Mouse (Mus musculus): Measurements from ENCODE around the gene Anks1. TPM values are rescaled to one million over a fixed set of nuclear protein-coding genes. Genes with fewer than 3 reads are reported as not detected.

Gene Anks1
- total RNA-seq, 1 experiment = 20.9 TPM

DNA sequence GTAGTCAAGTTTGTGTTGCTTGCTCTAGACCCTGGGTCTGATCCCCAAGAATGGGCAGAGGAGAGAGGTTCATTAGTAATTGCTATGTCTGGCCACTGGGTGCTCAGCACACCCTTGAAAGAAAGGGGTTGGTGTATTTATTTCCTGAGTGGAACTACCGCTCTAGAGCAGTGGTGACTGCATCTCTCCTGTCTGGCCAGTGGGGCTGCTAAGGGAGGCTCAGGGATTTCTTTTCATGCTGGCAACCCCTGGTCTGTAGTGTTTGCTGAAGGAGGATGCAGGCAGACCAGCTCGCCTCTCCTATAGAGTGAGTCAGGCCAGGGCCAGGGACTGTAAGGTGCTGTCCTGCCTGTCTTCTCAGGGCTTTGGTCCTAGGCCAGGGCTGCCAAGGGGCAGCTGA lies 38.0 kb downstream of the Anks1 start:
- in situ Hi-C loops (cut with MboI; ENCODE audit: low sequenced_read_pairs in 2 of 2, unreplicated experiment in 2 of 2) = no loop called here
- no peak for DNase-seq (ENCODE audit: low read depth, low spot score)
- Histone ChIP-seq H3K27ac (ENCODE audit: insufficient read depth, low read depth, low read length, poor library complexity, severe bottlenecking) (no peak overlapping the region), H3K4me3 (ENCODE audit: insufficient read depth in 1 of 2, low read depth in 1 of 2, low read length in 2 of 2, poor library complexity in 1 of 2, severe bottlenecking in 1 of 2) (no peak overlapping the region), H3K9me3 (ENCODE audit: control insufficient read depth, insufficient read depth, low read depth, low read length) (no peaks in the 10 kb centered on the region), H3K36me3 (ENCODE audit: control insufficient read depth, insufficient read depth, low read length, poor library complexity, severe bottlenecking) (no peaks in the 10 kb centered on the region), H3K9ac (ENCODE audit: insufficient read depth, low read depth, low read length, poor library complexity, severe bottlenecking) (no peak overlapping the region), H3K4me1 (ENCODE audit: control insufficient read depth in 2 of 2, insufficient read depth in 2 of 2, low read length in 2 of 2, poor library complexity in 1 of 2) (peaks cover 0 to 3% of the 10 kb centered on the region in 2 experiments; a peak in 1 of 4 replicates)
- no peak for TF ChIP-seq ZNF384 (IDR thresholded peaks at IDR 0.05; ENCODE audit: low read depth, low read length)

DNA sequence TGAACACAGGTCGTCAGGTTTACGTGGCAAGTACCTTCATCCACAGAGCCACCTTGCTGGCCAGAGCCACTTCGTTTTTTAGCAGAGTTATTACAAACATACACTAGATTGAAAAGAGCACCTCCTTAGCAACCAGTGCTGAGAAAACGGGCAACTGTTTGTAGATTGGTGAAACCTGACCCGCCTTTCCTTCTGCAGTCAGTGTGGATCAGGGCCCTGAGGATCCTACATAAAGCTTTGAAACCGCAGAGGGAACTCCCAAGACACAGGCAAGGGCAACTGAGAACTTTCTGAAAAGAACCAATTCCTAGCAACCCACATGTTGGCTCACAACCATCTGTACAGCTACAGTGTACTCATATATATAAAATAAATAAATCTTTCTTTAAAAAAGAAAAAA lies 44.0 kb downstream of the Anks1 start:
- in situ Hi-C loops (cut with MboI; ENCODE audit: low sequenced_read_pairs in 2 of 2, unreplicated experiment in 2 of 2) = no loop called here
- no peak for TF ChIP-seq ZNF384 (IDR thresholded peaks at IDR 0.05; ENCODE audit: low read depth, low read length)
- TF ChIP-seq CHD2 (IDR thresholded peaks at IDR 0.05; ENCODE audit: low read depth, low read length) = no peak
- no peak for TF ChIP-seq MAFK (IDR thresholded peaks at IDR 0.05; ENCODE audit: insufficient read depth, low read depth, low read length)
- TF ChIP-seq HCFC1 (IDR thresholded peaks at IDR 0.05; ENCODE audit: borderline replicate concordance, insufficient read depth, low read length) = no peak
- TF ChIP-seq ZC3H11A (IDR thresholded peaks at IDR 0.05; ENCODE audit: borderline replicate concordance, low read depth, low read length) = no peak
- no peak for DNase-seq (ENCODE audit: low read depth, low spot score)
- Histone ChIP-seq H3K9ac (ENCODE audit: insufficient read depth, low read depth, low read length, poor library complexity, severe bottlenecking) (no peak overlapping the region), H3K36me3 (ENCODE audit: control insufficient read depth, insufficient read depth, low read length, poor library complexity, severe bottlenecking) (no peaks in the 10 kb centered on the region), H3K27ac (ENCODE audit: insufficient read depth, low read depth, low read length, poor library complexity, severe bottlenecking) (no peak overlapping the region), H3K4me3 (ENCODE audit: insufficient read depth in 1 of 2, low read depth in 1 of 2, low read length in 2 of 2, poor library complexity in 1 of 2, severe bottlenecking in 1 of 2) (no peak overlapping the region), H3K9me3 (ENCODE audit: control insufficient read depth, insufficient read depth, low read depth, low read length) (no peaks in the 10 kb centered on the region), H3K4me1 (ENCODE audit: control insufficient read depth in 2 of 2, insufficient read depth in 2 of 2, low read length in 2 of 2, poor library complexity in 1 of 2) (peaks cover 0 to 6% of the 10 kb centered on the region in 2 experiments; a peak in 1 of 4 replicates)

DNA sequence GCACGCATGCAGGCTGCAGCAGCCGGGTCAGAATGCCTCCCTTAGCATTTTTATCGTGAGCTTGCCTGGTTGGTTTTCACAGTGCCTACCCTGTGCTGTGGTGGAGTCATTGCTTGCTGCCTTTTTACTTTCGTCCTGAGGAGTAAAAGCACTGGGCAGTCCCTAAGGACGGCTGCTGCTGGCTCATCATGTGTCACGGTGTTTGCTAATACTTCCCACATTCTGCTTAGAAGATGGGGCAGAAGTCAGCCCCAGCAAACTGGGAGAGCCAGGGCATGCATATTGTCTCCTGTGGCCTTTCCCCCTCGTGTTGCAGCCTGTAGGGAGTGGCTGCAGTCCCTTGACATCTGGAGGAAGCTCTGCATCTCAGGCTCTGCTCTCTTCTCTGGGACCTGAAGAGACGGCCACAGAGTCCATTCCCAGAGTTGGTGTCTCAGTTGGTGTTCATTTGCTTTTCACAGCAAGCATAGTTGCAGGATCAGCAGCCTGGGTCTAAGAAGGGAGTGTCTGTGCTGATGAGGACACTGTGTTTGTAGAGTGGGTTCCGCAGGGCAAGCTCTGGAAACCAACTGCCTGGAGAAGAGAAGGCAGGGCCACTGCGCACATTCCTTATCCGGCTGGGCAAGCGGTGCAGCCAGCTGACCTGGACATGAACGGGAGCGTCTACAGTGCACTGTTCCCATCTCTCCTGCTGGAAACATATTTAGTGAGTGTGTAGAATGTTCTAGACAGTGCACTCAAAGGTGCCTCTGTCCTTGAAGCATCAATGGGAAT lies 45.7 kb downstream of the Anks1 start:
- Histone ChIP-seq H3K4me1 (ENCODE audit: control insufficient read depth in 2 of 2, insufficient read depth in 2 of 2, low read length in 2 of 2, poor library complexity in 1 of 2) (peaks cover 0 to 6% of the 10 kb centered on the region in 2 experiments; a peak in 1 of 4 replicates), H3K9ac (ENCODE audit: insufficient read depth, low read depth, low read length, poor library complexity, severe bottlenecking) (no peak overlapping the region), H3K36me3 (ENCODE audit: control insufficient read depth, insufficient read depth, low read length, poor library complexity, severe bottlenecking) (no peaks in the 10 kb centered on the region), H3K9me3 (ENCODE audit: control insufficient read depth, insufficient read depth, low read depth, low read length) (no peaks in the 10 kb centered on the region), H3K27ac (ENCODE audit: insufficient read depth, low read depth, low read length, poor library complexity, severe bottlenecking) (no peak overlapping the region), H3K4me3 (ENCODE audit: insufficient read depth in 1 of 2, low read depth in 1 of 2, low read length in 2 of 2, poor library complexity in 1 of 2, severe bottlenecking in 1 of 2) (no peak overlapping the region)
- DNase-seq (ENCODE audit: low read depth, low spot score) = no peak
- in situ Hi-C loops (cut with MboI; ENCODE audit: low sequenced_read_pairs in 2 of 2, unreplicated experiment in 2 of 2) = no loop called here
- TF ChIP-seq HCFC1 (IDR thresholded peaks at IDR 0.05; ENCODE audit: borderline replicate concordance, insufficient read depth, low read length) (no peak), ZNF384 (IDR thresholded peaks at IDR 0.05; ENCODE audit: low read depth, low read length) (no peak), CHD2 (IDR thresholded peaks at IDR 0.05; ENCODE audit: low read depth, low read length) (no peak), ZC3H11A (IDR thresholded peaks at IDR 0.05; ENCODE audit: borderline replicate concordance, low read depth, low read length) (no peak), MAFK (IDR thresholded peaks at IDR 0.05; ENCODE audit: insufficient read depth, low read depth, low read length) (no peak)

GRCm38 (mm10) chr17:27957649-27958048 lies 48.5 kb downstream of the Anks1 start:
- Histone ChIP-seq H3K9ac (ENCODE audit: insufficient read depth, low read depth, low read length, poor library complexity, severe bottlenecking) (no peak overlapping the region), H3K36me3 (ENCODE audit: control insufficient read depth, insufficient read depth, low read length, poor library complexity, severe bottlenecking) (no peaks in the 10 kb centered on the region), H3K27ac (ENCODE audit: insufficient read depth, low read depth, low read length, poor library complexity, severe bottlenecking) (no peak overlapping the region), H3K9me3 (ENCODE audit: control insufficient read depth, insufficient read depth, low read depth, low read length) (no peaks in the 10 kb centered on the region), H3K4me1 (ENCODE audit: control insufficient read depth in 2 of 2, insufficient read depth in 2 of 2, low read length in 2 of 2, poor library complexity in 1 of 2) (peaks cover 0 to 9% of the 10 kb centered on the region in 2 experiments; a peak in 1 of 4 replicates), H3K4me3 (ENCODE audit: insufficient read depth in 1 of 2, low read depth in 1 of 2, low read length in 2 of 2, poor library complexity in 1 of 2, severe bottlenecking in 1 of 2) (no peak overlapping the region)
- TF ChIP-seq MAFK (IDR thresholded peaks at IDR 0.05; ENCODE audit: insufficient read depth, low read depth, low read length) = no peak
- no peak for TF ChIP-seq ZNF384 (IDR thresholded peaks at IDR 0.05; ENCODE audit: low read depth, low read length)
- no peak for TF ChIP-seq HCFC1 (IDR thresholded peaks at IDR 0.05; ENCODE audit: borderline replicate concordance, insufficient read depth, low read length)
- in situ Hi-C loops (cut with MboI; ENCODE audit: low sequenced_read_pairs in 2 of 2, unreplicated experiment in 2 of 2) = no loop called here
- no peak for DNase-seq (ENCODE audit: low read depth, low spot score)
